Mouse (Mus musculus): ENCODE data around the gene Ddost. TPM values are rescaled to one million over a fixed set of nuclear protein-coding genes. Genes with fewer than 3 reads are reported as not detected.

The Ddost gene
- polyA plus RNA-seq, 2 experiments = 342 to 344 TPM

GRCm38 (mm10) chr4:138327891-138328470 lies 23.5 kb downstream of the Ddost start:
- DNase-seq (ENCODE audit: low spot score) = no peak
- WGBS = 69% methylated on average over 7 of the region's 7 CpGs
- Histone ChIP-seq H3K4me1 (ENCODE audit: control insufficient read depth, insufficient read depth, low read length) (peaks cover 4% of the 10 kb centered on the region; the same call in 1 of the 2 replicates), H3K27ac (replicated peaks; ENCODE audit: low read depth, low read length) (no peak overlapping the region), H3K4me3 (replicated peaks; ENCODE audit: low read length) (peak overlapping the region; percentile 22; the same call in 1 of the 2 replicates), H3K4me2 (replicated peaks; ENCODE audit: low read depth, low read length, severe bottlenecking) (peak overlapping the region; percentile 22; the same call in 1 of the 2 replicates), H3K9ac (ENCODE audit: low read depth, low read length, severe bottlenecking) (peak overlapping the region; percentile 4; the same call in 1 of the 2 replicates), H3K36me3 (ENCODE audit: control insufficient read depth, insufficient read depth, low read length) (no peaks in the 10 kb centered on the region), H3K27me3 (ENCODE audit: control insufficient read depth, insufficient read depth, low read length) (no peaks in the 10 kb centered on the region), H3K9me3 (ENCODE audit: control insufficient read depth, low read length) (no peaks in the 10 kb centered on the region)
- no peak for ATAC-seq (ENCODE audit: low FRiP score, low read depth)
- TF ChIP-seq POLR2A (IDR thresholded peaks at IDR 0.05; ENCODE audit: borderline replicate concordance, extremely low read depth, insufficient read depth, insufficient read length) = no peak

GRCm38 (mm10) chr4:138330264-138330671 lies 25.7 kb downstream of the Ddost start:
- Histone ChIP-seq H3K4me2 (replicated peaks; ENCODE audit: low read depth, low read length, severe bottlenecking) (no peak overlapping the region), H3K4me3 (replicated peaks; ENCODE audit: low read length) (no peak overlapping the region), H3K4me1 (ENCODE audit: control insufficient read depth, insufficient read depth, low read length) (peaks cover 4% of the 10 kb centered on the region; the same call in 1 of the 2 replicates), H3K36me3 (ENCODE audit: control insufficient read depth, insufficient read depth, low read length) (no peaks in the 10 kb centered on the region), H3K9ac (ENCODE audit: low read depth, low read length, severe bottlenecking) (no peak overlapping the region), H3K27me3 (ENCODE audit: control insufficient read depth, insufficient read depth, low read length) (no peaks in the 10 kb centered on the region), H3K27ac (replicated peaks; ENCODE audit: low read depth, low read length) (no peak overlapping the region), H3K9me3 (ENCODE audit: control insufficient read depth, low read length) (no peaks in the 10 kb centered on the region)
- ATAC-seq (ENCODE audit: low FRiP score, low read depth) = no peak
- no peak for TF ChIP-seq POLR2A (IDR thresholded peaks at IDR 0.05; ENCODE audit: borderline replicate concordance, extremely low read depth, insufficient read depth, insufficient read length)
- DNase-seq (ENCODE audit: low spot score) = no peak
- 21% methylated on average over 15 of the region's 15 CpGs for WGBS

- WGBS = 79% methylated on average over 9 of the region's 9 CpGs
Measured at GRCm38 (mm10) chr4:138331647-138332046, 27.1 kb downstream of the Ddost start.

GRCm38 (mm10) chr4:138333135-138333534 lies 28.6 kb downstream of the Ddost start:
- no peak for TF ChIP-seq POLR2A (IDR thresholded peaks at IDR 0.05; ENCODE audit: borderline replicate concordance, extremely low read depth, insufficient read depth, insufficient read length)
- H3K4me2 ChIP-seq (replicated peaks; ENCODE audit: low read depth, low read length, severe bottlenecking) = no peak overlapping the region
- WGBS = 86% methylated on average over 4 of the region's 4 CpGs
- no peak overlapping the region for H3K27ac ChIP-seq (replicated peaks; ENCODE audit: low read depth, low read length)
- DNase-seq (ENCODE audit: low spot score) (no peak), ATAC-seq (ENCODE audit: low FRiP score, low read depth) (no peak)
- H3K9me3 ChIP-seq (ENCODE audit: control insufficient read depth, low read length) = no peaks in the 10 kb centered on the region
- H3K9ac ChIP-seq (ENCODE audit: low read depth, low read length, severe bottlenecking) = no peak overlapping the region
- no peaks in the 10 kb centered on the region for H3K4me1 ChIP-seq (ENCODE audit: control insufficient read depth, insufficient read depth, low read length)
- H3K36me3 ChIP-seq (ENCODE audit: control insufficient read depth, insufficient read depth, low read length) = no peaks in the 10 kb centered on the region
- H3K27me3 ChIP-seq (ENCODE audit: control insufficient read depth, insufficient read depth, low read length) = no peaks in the 10 kb centered on the region
- no peak overlapping the region for H3K4me3 ChIP-seq (replicated peaks; ENCODE audit: low read length)

More at GRCm38 (mm10) chr4:138331647-138332046, 27.1 kb downstream of the Ddost start:
- DNase-seq (ENCODE audit: low spot score) (no peak), ATAC-seq (ENCODE audit: low FRiP score, low read depth) (no peak)
- Histone ChIP-seq H3K36me3 (ENCODE audit: control insufficient read depth, insufficient read depth, low read length) (no peaks in the 10 kb centered on the region), H3K9ac (ENCODE audit: low read depth, low read length, severe bottlenecking) (no peak overlapping the region), H3K4me1 (ENCODE audit: control insufficient read depth, insufficient read depth, low read length) (peaks cover under 1% of the 10 kb centered on the region; the same call in 1 of the 2 replicates), H3K9me3 (ENCODE audit: control insufficient read depth, low read length) (no peaks in the 10 kb centered on the region), H3K27ac (replicated peaks; ENCODE audit: low read depth, low read length) (no peak overlapping the region), H3K27me3 (ENCODE audit: control insufficient read depth, insufficient read depth, low read length) (no peaks in the 10 kb centered on the region), H3K4me2 (replicated peaks; ENCODE audit: low read depth, low read length, severe bottlenecking) (no peak overlapping the region), H3K4me3 (replicated peaks; ENCODE audit: low read length) (no peak overlapping the region)
- TF ChIP-seq POLR2A (IDR thresholded peaks at IDR 0.05; ENCODE audit: borderline replicate concordance, extremely low read depth, insufficient read depth, insufficient read length) = no peak

- no peak for ATAC-seq (ENCODE audit: low FRiP score, low read depth)
- no peaks in the 10 kb centered on the region for H3K27me3 ChIP-seq (ENCODE audit: control insufficient read depth, insufficient read depth, low read length)
- no peak overlapping the region for H3K4me3 ChIP-seq (replicated peaks; ENCODE audit: low read length)
- no peaks in the 10 kb centered on the region for H3K9me3 ChIP-seq (ENCODE audit: control insufficient read depth, low read length)
- no peaks in the 10 kb centered on the region for H3K4me1 ChIP-seq (ENCODE audit: control insufficient read depth, insufficient read depth, low read length)
- no peak overlapping the region for H3K4me2 ChIP-seq (replicated peaks; ENCODE audit: low read depth, low read length, severe bottlenecking)
- no peak overlapping the region for H3K9ac ChIP-seq (ENCODE audit: low read depth, low read length, severe bottlenecking)
- no peak for TF ChIP-seq POLR2A (IDR thresholded peaks at IDR 0.05; ENCODE audit: borderline replicate concordance, extremely low read depth, insufficient read depth, insufficient read length)
- no peak for DNase-seq (ENCODE audit: low spot score)
- H3K27ac ChIP-seq (replicated peaks; ENCODE audit: low read depth, low read length) = no peak overlapping the region
- no peaks in the 10 kb centered on the region for H3K36me3 ChIP-seq (ENCODE audit: control insufficient read depth, insufficient read depth, low read length)
- 84% methylated on average over 12 of the region's 12 CpGs for WGBS
Measured at GRCm38 (mm10) chr4:138335036-138335435, 30.5 kb downstream of the Ddost start.

Measured in limb, embryonic 14.5 days (tissue).